Mouse (Mus musculus) G1E-ER4 (cell line): ENCODE results near the gene Gstp3. TPM values are rescaled to one million over a fixed set of nuclear protein-coding genes. Genes with fewer than 3 reads are reported as not detected.

Source experiments
- GATA1 ChIP-seq: IDR thresholded peaks from one replicate; pipeline ENCODE4 v1.8.0; 2012; ENCODE audit warnings: low read length, inconsistent platforms
- polyA plus RNA-seq: library from polyadenylated mRNA; stranded (reverse); fragments of >175 nt; gene quantifications from 2 replicates; pipeline ENCODE4 v1.2.3, GENCODE M21; 2012

Gene Gstp3
- polyA plus RNA-seq, 1 experiment, result 4.1 TPM

DNA sequence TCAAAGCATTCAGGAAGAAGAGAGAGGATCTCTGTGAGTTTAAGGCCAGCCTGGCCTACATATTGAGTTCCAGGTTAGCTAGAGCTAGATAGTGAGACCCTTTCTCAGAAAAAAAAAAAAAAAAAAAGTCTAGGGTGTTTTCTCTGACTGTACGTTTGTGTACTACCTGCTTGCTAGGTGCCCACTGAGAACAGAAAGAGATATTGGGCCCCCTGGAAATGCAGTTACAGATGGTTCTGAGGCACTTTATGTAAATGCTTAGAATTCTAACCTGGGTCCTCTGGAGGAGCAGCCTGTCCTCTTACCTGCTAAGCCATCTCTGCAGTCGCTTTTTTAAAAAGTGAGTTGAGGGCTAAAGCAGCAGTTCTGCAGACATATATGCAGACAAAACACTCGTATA is 36.4 kb upstream of the Gstp3 start:
- no peak for TF ChIP-seq GATA1

- no peak for TF ChIP-seq GATA1
Observed at GRCm38 (mm10) chr19:4094774-4095303, 35.5 kb upstream of the Gstp3 start.

DNA sequence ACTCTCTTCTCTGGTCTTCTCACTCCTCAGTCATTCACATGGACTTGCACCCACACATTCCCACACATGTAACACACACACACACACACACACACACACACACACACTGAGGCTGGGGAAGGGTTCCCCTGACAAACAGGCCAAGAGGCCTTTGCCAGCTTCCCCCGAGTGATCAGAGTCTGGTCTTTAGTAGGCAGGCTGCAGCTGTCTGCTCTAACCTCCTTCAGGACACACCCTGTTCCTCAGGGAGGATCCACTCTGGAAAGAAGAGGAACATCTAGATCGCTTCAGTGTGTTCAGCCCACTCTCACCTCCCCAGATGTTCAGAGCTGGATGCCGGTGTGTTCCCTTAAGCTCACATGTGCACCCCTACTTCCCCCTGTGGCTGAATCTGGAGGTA is 35.0 kb upstream of the Gstp3 start:
- no peak for TF ChIP-seq GATA1

GRCm38 (mm10) chr19:4093772-4094171 is 34.4 kb upstream of the Gstp3 start:
- no peak for TF ChIP-seq GATA1

DNA sequence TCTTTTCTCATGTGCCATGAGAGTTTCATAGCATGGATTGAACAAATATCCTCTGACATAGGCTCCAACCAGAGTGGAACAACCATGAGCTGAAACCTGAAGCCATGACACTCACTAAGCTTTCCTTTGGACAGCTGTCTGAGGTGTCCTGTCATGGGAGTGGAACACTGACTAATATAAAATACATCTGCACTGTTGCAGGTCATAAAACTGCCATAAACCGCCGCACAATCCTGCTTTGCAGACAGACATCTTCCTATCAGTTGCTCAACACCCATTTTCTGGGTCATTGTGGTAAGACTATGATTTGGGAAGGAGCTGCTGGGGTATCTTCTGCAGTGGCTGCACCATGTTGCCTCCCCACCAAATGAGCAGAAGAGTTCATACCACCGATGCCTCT is 33.4 kb upstream of the Gstp3 start:
- TF ChIP-seq GATA1, result no peak

- no peak for TF ChIP-seq GATA1
Observed at GRCm38 (mm10) chr19:4091383-4091782, 32.0 kb upstream of the Gstp3 start.

DNA sequence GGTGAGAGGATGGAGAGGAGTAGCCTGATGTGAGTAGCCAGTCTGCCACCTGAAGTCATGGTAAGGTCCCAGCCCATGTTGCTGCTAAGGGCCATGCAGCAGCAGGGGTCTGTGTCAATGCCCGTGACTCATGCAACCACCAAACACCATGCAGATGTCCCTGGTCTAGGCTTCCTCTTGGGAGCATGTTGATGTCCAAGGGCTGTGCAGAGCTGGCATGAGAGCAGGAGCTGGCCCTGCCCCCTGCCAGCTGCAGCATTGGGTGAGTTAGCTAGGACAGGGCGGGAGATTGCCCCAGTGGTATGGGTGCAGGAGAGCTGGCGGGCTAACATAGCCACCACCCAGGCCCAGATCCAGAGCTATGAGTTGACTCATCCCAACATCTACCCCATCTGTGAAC is 31.1 kb upstream of the Gstp3 start:
- no peak for TF ChIP-seq GATA1

DNA sequence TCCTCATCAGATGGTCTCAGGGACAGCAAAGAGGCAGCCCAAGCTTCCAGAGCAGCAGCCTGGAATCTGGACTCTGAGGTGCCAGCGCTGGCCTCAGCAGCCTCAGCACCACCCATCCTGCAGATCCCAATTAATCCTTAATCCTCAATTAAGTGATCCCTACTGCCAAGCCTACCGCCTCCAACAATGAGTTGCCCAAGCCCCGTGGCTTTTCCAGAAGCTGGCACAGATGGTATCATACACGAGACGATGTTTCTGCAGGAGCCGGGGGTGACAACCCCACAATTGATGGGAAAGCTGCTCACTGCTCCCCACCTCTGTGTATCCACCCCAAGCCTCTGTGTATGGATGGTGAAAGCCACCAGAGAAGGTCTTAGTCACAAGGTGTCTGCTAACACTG is 29.8 kb upstream of the Gstp3 start:
- TF ChIP-seq GATA1, result no peak

DNA sequence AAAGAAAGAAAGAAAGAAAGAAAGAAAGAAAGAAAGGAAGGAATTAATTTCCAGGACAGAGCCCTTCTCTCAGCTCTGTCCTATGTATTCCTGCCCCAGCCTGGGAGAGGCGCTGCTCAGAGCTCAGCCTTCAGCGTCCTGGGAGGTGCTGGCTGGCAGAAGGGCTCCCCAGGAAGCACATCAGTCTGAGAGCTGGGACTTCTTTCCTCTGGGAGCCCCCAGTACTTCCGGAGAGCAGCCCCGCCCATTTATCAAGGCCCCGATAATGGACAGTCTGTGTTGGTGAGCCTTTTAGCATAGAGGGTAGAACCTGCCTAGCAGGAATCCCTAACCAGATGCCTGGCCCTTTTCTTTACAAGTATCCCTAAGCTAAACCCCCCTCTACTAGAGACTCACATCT is 28.8 kb upstream of the Gstp3 start:
- TF ChIP-seq GATA1, result no peak

- TF ChIP-seq GATA1, result no peak
Observed at GRCm38 (mm10) chr19:4087090-4087489, 27.7 kb upstream of the Gstp3 start.

DNA sequence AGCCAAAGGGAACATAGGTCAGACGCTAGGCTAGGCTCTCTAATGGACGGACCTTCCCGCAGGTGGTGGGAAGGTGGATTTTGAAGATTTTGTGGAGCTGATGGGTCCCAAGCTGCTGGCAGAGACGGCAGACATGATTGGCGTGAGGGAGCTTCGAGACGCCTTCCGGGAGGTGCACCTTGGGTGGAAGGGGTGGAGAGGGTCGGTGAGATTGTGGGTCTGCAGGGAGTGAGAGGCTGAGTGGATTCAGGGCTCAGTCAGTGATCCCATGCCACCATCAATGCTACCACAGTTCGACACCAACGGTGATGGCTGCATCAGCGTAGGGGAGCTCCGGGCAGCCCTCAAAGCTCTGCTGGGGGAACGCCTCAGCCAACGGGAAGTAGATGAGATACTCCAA is 26.8 kb upstream of the Gstp3 start:
- TF ChIP-seq GATA1, result no peak

GRCm38 (mm10) chr19:4084984-4085383 is 25.6 kb upstream of the Gstp3 start:
- no peak for TF ChIP-seq GATA1

GRCm38 (mm10) chr19:4083826-4084225 is 24.5 kb upstream of the Gstp3 start:
- no peak for TF ChIP-seq GATA1

DNA sequence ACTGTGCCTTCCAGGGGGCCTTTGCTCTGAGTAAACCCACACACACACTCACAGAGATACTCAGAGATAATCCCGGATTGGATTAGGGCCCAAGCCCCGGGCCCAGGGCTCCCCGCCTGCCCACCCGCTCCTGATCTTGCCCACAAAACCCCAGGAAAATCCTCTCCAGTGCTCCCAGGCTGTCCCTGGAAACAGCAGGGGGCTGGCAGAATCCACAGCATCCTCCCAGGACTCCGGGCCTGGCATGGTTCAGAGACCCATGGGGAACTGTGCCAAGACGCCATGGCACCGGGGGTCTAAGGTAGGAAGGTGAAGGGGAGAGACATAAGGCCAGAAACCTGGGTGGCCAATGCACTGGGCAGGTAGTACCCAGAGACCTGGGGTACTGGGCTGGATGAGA is 23.9 kb upstream of the Gstp3 start:
- no peak for TF ChIP-seq GATA1

DNA sequence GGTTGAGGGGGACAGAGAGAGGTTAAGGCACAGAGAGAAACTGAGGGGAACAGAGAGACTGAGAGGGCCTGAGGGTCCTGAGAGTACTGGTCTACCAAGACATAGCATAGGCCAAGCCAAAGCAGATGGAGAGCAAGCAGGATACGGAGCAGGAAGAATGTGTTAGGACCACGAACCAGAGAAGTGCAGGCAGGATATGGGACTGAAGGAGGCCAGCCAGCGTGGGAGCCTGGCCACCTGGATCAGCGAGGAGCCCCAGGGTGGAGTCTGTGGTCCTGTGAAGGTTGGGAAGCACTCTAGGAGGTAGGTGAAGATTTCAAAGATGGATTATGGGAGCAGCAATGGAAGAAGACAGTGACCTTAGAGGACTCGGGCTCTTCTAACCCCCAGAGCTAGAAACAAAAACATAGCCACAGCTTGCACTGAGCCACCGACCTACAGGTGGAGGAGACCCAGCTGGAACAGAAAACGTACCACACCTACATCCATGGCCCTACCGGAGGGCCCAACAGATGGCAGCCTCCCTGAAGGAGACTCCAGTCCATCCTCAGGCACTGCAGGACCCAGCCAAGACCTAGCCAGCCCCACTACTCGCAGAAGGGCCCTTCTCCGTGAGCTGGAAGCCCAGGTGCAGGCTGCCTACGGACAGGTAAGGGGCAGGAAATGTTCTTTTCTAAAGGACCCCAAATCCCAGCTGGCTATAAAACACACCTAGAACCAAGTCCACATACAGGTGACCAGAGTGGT is 23.0 kb upstream of the Gstp3 start:
- no peak for TF ChIP-seq GATA1

GRCm38 (mm10) chr19:4081394-4081793 is 22.0 kb upstream of the Gstp3 start, which contains the start of gene Cabp2:
TSS of gene Cabp2 (plus strand) at chr19:4081578.
- TF ChIP-seq GATA1, result no peak

DNA sequence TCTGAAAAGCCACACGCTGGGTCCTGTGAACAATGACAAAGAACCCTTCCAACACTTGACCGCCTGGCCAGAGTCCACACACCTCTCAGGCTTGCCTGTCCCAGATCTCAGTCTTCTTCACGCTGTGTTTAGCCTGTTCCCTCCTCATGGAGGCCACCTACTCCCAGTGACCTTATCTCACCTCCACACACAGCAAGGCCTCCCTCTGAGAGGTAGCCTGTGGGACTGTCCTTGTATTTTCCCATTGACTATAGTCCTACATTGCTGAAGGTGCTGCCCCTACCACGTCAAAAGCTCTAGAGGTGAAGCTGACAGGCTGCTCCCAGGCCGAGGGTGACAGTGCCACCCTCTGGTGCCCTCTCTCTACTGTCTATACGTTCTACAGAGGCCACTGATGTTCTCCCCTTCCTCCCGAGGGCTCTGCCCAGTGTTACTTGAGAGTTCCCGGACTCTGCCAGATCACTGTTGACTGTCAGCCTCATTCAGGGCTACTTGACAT is 21.2 kb upstream of the Gstp3 start:
- no peak for TF ChIP-seq GATA1
